Mouse (Mus musculus) heart, postnatal 0 days (tissue): ENCODE data around the gene App.

Experiments
- CTCF ChIP-seq: IDR thresholded peaks from 2 replicates; pipeline ENCODE4 v1.5.1; 2016; ENCODE audit warnings: antibody characterized with exemption, control low read depth, low read depth
- EP300 ChIP-seq: IDR thresholded peaks from 2 replicates; pipeline ENCODE4 v1.6.1; 2016; ENCODE audit warnings: antibody characterized with exemption, low read depth

- no peak for TF ChIP-seq CTCF
- no peak for TF ChIP-seq EP300
These were observed 66.8 kb downstream of the App start for GRCm38 (mm10) chr16:85106644-85107323.
